Mouse (Mus musculus) C2C12 (cell line): Measurements from ENCODE around the gene Vtn.

Experiments
- CTCF ChIP-seq: IDR thresholded peaks from one replicate; pipeline ENCODE4 v1.5.1; 2011; ENCODE audit not compliant: control insufficient read depth, insufficient read depth, insufficient read length
- MAX ChIP-seq: IDR thresholded peaks from one replicate; pipeline ENCODE4 v1.6.1; 2011; ENCODE audit warnings: mild to moderate bottlenecking, control low read depth
- USF1 ChIP-seq: IDR thresholded peaks from one replicate; pipeline ENCODE4 v1.6.1; 2011; ENCODE audit warnings: low read depth, mild to moderate bottlenecking, control low read depth, moderate library complexity

- no peak for TF ChIP-seq USF1
- no peak for TF ChIP-seq CTCF
- no peak for TF ChIP-seq MAX
Observed at GRCm38 (mm10) chr11:78524838-78525237, 25.9 kb downstream of the Vtn start.
